16 mouse cellular contexts compared by ENCODE assay signal in genomic region chr13:78323183-78323582, GRCm38 (mm10).
"Had no signal": no experiment of that assay in that cellular context is flagged by ENCODE, and none has a peak within 500 bp of the region (broad histone marks: within the 10 kb centered on the region; RNA-seq: fewer than 3 reads in every experiment).

No protein-coding gene starts in this region.

- H3K4me2 ChIP-seq: limb, embryonic 13.5 days; liver, embryonic 13.5 days; midbrain, embryonic 11.5 days; stomach, embryonic 15.5 days had no signal

- H3K27me3 ChIP-seq: limb, embryonic 13.5 days; liver, embryonic 13.5 days; stomach, embryonic 15.5 days had no signal

- H3K4me1 ChIP-seq: limb, embryonic 13.5 days; liver, embryonic 13.5 days; stomach, embryonic 15.5 days had no signal

- H3K4me3 ChIP-seq: limb, embryonic 10.5 days; limb, embryonic 13.5 days; liver, embryonic 13.5 days; stomach, embryonic 15.5 days had no signal

- DNase-seq: kidney, adult 8-10 months; kidney, postnatal 14 days; kidney, postnatal 4 days; liver; liver, embryonic 13.5 days; lung, adult 2 months; lung, postnatal 14 days; lung, postnatal 4 days; midbrain, embryonic 14.5 days; right cerebral cortex, postnatal 25 days; spleen, adult 18-20 months; thymus, postnatal 36 days had no signal

- H3K27ac ChIP-seq: limb, embryonic 10.5 days; limb, embryonic 13.5 days; liver, embryonic 13.5 days; stomach, embryonic 15.5 days had no signal

- H3K9ac ChIP-seq: limb, embryonic 13.5 days; liver, embryonic 13.5 days; stomach, embryonic 15.5 days had no signal

- H3K36me3 ChIP-seq: limb, embryonic 10.5 days; limb, embryonic 13.5 days; liver, embryonic 13.5 days; stomach, embryonic 15.5 days had no signal

- H3K9me3 ChIP-seq: liver, embryonic 13.5 days; stomach, embryonic 15.5 days had no signal
